Mouse (Mus musculus) thymus, adult 2 months (tissue): Measurements from ENCODE around the gene Slc12a8.

ENCODE experiments used
- CTCF ChIP-seq: fragments of 200-500 bp; IDR thresholded peaks from 2 replicates; pipeline ENCODE4 v1.5.1; 2012; ENCODE audit warnings: mild to moderate bottlenecking, control low read depth, low read length, moderate library complexity, borderline replicate concordance; ENCODE audit not compliant: control insufficient read depth, poor library complexity, insufficient read depth; ENCODE audit errors: extremely low read depth
- POLR2A ChIP-seq: fragments of 200-500 bp; IDR thresholded peaks from 2 replicates; pipeline ENCODE4 v1.6.1; 2012; ENCODE audit warnings: mild to moderate bottlenecking, low read length, control low read depth, moderate library complexity; ENCODE audit not compliant: control insufficient read depth, poor library complexity, insufficient read depth; ENCODE audit errors: extremely low read depth

DNA sequence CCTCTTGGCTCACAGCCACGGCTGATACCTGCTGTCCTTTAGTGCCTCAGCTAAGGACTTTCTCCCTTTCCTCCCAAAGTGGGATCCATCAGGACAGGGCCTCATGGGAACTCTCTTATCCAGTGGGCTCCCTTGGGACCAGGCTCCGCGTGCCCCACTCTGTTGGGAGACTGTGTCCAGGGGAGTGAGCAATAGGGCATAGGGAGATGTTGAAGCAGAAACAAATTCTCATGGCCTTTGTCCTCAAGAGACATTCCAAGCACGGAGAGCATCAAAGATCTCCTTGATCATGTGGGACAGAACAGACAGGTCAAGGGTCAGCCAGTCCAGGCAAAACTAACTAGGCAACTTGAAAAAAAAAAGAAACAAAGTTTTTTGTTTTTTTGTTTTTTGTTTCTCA lies 50.6 kb downstream of the Slc12a8 start:
- no peak for TF ChIP-seq POLR2A
- TF ChIP-seq CTCF = no peak
